Mouse (Mus musculus): ENCODE data around the gene Vamp4.
"Not testable (repeated sequence)": the region's sequence is repeated elsewhere in the genome, so short reads cannot be mapped to it uniquely, and the experiment has no call there.

Vamp4 gene

GRCm38 (mm10) chr1:162590415-162590997, 20.2 kb downstream of the Vamp4 start:
- no peak for DNase-seq

GRCm38 (mm10) chr1:162597379-162598102, 27.2 kb downstream of the Vamp4 start:
- no peak for DNase-seq

DNA sequence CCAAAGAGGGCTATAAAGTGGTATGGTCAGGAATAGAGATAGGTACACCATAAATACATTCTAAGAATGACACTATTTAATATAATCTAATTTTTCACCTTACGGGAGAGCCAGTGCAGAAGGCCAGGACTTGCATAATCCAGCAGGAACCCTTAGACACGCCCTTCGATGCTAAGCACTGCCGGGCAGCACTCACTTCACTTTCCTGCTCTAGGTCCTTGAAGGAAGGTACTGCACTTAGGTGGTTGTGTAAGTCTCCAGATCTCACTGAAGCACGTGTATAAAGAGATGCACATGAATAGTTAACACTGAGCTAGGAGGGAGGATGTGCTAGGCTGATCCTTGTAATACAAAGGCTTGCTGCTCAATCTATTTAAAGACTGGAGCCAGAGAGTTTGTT, 29.3 kb downstream of the Vamp4 start:
- no peak for DNase-seq

DNA sequence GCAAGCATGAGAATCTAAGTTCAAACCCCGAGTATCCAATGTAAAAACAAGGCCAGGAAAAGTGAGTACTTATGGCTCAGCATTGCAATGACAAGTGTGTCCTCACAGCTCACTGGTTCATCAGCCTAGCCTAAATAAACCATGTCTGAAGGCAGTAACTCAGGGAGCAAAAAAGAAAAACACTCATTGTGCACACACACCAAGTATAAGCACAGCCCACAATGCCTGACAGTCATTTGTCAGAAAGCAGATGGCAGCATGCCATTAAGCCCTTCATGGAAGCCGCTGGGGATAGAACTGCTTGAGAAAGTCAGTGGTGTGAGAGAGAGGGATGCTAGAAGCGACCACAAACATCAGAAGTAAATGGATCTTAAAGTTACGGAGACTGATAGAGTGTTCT, 31.0 kb downstream of the Vamp4 start:
- no peak for DNase-seq

GRCm38 (mm10) chr1:162608127-162608526, 37.8 kb downstream of the Vamp4 start:
- no peak for DNase-seq

- DNase-seq = no peak
Observed at GRCm38 (mm10) chr1:162609633-162610250, 39.4 kb downstream of the Vamp4 start.

GRCm38 (mm10) chr1:162611191-162611590, 40.9 kb downstream of the Vamp4 start:
- no peak for DNase-seq

DNA sequence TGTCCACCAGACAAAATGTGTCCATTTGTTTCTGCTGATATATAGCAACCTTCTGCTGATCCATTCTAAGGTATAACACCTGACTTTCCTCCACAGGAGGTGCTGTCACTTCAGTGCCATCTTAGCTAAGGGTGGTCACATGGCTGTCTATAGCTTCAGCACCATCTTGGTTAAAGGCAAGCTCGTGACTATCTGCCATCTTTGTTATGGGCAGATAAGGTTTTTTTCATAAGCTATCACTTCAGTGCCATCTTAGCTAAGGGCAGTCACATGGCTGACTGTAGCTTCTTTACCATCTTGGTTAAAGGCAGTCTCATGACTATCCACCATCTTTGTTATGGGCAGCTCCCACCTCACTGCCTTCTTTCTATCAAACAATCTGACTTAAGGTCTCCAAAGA, 45.2 kb downstream of the Vamp4 start:
- DNase-seq = no peak

DNA sequence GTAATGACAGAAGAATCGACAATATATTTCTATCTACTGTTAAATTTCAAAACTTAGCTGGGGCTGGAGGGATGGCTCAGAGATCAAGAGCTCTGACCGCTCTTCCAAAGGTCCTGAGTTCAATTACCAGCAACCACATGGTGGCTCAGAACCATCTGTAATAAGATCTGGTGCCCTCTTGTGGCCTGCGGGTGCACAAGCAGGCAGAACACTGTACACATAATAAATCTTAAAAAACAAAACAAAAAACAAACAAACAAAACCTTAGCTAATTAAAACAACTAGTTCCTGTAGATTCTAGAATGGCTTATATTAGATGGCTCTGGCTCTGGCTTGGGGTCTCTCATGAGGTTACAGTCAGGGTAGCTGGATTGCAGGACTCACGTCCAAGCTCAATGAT, 50.2 kb downstream of the Vamp4 start:
- no peak for DNase-seq

DNA sequence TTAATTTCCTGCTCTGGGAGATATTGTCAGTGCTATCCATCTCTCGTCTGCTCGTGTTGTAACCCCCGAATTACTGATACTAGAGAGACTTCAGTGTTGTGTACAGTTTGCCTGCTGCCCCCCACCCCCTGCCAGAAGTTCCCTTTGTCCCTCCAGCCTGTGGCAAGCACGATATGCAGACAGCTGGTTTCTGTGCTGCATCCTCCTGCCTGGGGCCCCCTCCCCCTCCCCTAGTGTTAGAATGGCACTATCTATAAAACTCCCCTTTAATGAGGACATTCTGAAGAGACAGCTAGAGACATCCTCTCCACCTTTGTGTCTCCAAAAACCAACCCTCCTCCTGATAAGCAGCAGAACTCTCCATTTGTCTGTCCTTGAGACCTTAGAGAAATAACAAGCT, 53.6 kb downstream of the Vamp4 start:
- DNase-seq = no peak

DNA sequence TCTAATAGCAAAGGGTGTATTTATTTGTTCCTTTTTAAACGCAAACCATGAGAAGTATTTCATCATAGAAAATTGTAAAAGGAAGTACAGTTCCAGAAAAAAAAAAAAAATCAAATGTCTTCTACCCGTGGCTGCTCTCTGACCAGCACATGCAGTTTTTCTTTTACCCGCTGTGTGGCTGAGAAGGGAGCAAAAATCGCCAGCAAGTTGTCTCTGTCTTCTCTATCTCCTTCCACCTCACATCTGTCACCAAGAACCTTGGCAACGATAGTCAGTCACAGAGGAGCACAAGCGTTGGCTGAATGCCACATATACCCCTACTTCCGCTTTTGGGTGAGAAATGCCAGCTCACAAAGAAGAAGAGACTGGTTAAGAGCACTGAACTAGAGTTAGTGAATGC, 54.9 kb downstream of the Vamp4 start:
- no peak for DNase-seq

DNA sequence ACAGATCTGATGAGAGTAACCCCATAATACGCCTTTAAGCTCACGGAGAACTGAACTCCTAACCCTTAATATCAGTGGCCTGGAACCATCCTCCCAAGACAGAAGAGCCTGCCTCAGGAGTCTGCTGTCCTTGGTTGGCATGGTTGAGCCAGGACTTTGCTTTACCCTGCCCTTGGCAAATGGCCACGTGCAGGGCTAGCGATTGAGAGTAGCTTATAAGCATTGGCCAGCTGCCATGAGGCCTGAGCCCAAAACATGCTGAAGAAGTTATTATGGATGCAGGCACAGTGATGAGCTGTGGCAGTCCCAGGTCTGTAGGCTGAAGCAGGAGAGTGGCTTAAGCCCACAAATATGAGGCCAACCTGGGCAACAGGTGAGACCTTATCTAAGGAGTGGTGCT, 57.5 kb downstream of the Vamp4 start:
- peak; percentile 39 for DNase-seq

DNA sequence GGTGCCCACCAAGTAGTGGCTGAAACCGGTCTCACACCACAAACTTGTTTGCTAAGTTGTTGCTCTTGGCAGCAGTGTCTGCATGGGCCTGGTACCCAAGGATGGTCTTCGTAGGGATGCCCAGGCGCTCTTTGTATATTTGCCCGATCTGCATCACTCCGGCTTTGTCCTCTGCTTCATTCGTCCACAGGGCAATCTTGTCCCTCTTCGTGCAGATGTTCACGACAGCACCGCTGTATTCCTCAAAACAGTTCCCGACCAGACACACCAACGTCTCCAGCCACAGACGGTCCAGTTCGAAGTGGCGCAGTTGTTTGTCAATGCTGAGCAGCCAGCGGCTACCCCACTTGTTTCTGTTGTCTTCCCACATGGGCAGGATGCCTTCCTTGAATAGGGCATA, 58.0 kb downstream of the Vamp4 start:
- DNase-seq = not testable (repeated sequence)

GRCm38 (mm10) chr1:162635291-162635931, 65.1 kb downstream of the Vamp4 start:
- DNase-seq = not testable (repeated sequence)

GRCm38 (mm10) chr1:162636516-162636915, 66.2 kb downstream of the Vamp4 start:
- no peak for DNase-seq

DNA sequence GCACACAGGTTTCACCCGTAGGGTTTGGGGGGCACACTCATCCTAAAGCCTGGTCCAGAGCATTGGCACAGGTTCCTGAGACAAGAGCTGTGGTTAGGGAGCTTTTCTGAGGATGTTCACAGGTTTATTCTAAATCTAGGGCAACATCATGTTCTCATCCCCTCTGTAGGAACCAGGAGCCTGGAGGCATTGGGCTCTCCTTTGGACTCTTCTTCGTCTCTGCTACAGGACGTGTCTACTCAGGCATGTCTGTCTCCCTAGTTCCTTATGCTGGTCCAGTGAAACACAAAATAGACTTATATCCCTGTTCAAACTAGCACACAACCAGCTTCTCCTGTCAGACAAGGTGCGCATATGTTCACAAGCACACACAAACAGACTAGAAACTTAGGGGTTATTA, 68.2 kb downstream of the Vamp4 start:
- DNase-seq = no peak

DNA sequence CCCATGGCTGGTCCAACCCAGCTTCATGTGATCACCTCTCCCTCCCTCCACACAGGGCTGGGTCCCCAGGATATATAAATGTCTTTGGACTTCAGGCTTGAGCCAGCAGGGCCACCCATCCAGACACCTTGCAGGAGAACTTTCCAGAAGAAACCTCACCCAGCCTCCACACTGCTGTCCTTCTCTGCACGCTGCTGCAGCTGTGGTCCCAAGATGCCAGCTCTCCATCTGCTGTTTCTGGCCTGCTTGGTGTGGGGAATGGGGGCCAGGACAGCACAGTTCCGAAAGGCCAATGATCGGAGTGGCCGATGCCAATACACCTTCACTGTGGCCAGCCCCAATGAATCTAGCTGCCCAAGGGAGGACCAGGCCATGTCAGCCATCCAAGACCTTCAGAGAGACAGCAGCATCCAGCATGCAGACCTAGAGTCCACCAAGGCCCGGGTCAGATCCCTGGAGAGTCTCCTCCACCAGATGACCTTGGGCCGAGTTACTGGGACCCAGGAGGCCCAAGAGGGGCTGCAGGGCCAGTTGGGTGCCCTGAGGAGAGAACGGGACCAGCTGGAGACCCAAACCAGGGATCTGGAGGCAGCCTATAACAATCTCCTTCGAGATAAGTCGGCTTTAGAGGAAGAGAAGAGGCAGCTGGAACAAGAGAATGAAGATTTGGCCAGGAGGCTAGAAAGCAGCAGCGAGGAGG, 68.9 kb downstream of the Vamp4 start, which contains the start of gene Myoc:
Gene Myoc, plus strand, starts transcription at position 105 of the 700 bp plus-strand sequence.
- no peak for DNase-seq

- no peak for DNase-seq
Observed at GRCm38 (mm10) chr1:162639861-162640260, 69.5 kb downstream of the Vamp4 start.

GRCm38 (mm10) chr1:162642591-162642990, 72.3 kb downstream of the Vamp4 start:
- DNase-seq = no peak

DNA sequence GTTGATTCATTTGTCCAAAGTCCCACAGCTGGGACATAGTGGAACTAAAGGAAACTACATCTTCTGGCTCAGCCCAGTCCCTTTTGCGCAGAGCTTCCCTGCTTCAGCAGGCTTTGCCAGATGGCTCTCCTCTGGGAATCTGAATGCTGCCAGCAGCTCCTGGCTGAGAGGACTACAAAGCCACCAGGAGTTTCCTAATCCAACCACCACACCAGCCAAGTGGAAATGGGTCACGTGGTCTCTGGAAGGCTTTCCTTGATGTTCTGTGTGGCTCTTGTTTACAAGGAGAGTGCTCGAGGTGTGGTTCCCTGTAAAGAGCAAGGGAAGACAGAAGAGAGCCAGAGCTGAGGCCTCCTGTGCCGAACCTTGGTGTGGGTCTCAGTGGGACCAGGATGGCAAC, 73.4 kb downstream of the Vamp4 start:
- DNase-seq = peak; percentile 40

GRCm38 (mm10) chr1:162646083-162646686, 75.9 kb downstream of the Vamp4 start:
- DNase-seq = no peak

DNA sequence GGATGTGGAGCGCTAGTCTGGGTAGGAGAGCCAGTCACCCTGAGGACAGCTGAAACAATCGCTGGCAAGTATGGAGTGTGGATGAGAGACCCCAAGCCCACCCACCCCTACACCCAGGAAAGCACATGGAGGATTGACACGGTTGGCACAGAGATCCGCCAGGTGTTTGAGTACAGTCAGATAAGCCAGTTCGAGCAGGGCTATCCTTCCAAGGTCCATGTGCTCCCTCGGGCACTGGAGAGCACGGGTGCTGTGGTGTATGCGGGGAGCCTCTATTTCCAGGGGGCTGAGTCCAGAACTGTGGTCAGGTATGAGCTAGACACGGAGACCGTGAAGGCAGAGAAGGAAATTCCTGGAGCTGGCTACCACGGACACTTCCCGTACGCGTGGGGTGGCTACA, 78.1 kb downstream of the Vamp4 start:
- DNase-seq = no peak
